Mouse (Mus musculus) ZHBTc4 (cell line): ENCODE data around the gene Bst1.

Experiments
- DNase-seq: peaks from one replicate; pipeline ENCODE4 v3.0.0-alpha.2; 2011; ENCODE audit warnings: low read depth, low spot score

Gene Bst1

GRCm38 (mm10) chr5:43818695-43819094, at the start of gene Bst1:
Gene Bst1 (plus strand): TSS chr5:43818885.
- DNase-seq, result peak; percentile 32

DNA sequence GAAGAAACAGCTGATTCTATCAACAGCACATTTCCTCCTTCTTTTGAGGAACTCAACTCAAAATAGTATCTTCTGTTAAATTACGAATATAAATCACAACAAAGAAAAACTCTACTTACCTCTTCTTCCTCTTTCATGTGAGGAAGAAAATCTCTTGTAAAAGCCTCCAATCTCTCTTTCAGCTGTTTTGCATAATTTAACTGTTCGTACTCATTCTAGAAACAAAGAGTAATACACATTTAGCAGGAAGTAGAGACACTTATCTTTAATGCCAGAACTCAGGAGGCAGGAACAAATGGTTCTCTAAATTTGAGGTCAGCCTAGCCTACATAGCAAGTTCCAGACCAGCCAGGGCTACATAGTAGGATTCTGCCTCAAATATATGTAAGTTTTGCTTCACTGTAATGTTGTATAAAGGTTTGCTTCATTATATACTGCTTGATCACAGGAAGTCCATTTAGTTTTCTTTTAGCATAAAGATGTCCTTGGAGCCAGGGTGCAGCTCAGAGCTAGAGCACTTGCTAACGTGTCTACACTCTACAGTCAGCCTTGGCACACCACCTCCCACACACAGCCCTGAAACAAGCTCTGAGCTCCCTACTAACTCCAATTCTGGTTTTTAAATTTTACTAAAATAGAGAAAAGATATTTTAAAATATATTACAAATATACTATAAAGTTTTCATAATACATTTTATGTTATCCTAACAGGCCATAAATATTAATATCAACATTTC, 47.9 kb upstream of the Bst1 start:
- DNase-seq, result no peak

GRCm38 (mm10) chr5:43771555-43771954, 47.1 kb upstream of the Bst1 start:
- no peak for DNase-seq

DNA sequence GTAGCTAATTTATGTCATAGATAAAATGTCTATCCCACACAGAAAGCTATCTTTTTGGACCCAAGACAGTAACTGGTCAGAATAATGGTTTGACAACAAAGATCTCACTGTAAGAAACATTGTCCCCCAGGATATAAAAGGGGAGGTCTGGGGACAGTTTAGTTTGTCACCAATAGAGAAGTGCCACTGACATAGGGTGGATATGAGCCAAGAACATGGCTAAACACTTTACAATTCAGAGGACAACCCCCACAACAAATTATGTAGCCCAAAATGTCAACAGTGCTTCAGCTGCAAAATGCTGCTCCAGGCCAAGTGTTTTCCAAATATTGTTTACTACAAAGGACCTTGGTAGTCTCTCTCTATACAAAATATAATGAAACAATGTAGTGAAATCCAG, 42.3 kb upstream of the Bst1 start:
- no peak for DNase-seq

- no peak for DNase-seq
Measured at GRCm38 (mm10) chr5:43776993-43777392, 41.7 kb upstream of the Bst1 start.

GRCm38 (mm10) chr5:43778583-43778982, 40.1 kb upstream of the Bst1 start:
- no peak for DNase-seq

DNA sequence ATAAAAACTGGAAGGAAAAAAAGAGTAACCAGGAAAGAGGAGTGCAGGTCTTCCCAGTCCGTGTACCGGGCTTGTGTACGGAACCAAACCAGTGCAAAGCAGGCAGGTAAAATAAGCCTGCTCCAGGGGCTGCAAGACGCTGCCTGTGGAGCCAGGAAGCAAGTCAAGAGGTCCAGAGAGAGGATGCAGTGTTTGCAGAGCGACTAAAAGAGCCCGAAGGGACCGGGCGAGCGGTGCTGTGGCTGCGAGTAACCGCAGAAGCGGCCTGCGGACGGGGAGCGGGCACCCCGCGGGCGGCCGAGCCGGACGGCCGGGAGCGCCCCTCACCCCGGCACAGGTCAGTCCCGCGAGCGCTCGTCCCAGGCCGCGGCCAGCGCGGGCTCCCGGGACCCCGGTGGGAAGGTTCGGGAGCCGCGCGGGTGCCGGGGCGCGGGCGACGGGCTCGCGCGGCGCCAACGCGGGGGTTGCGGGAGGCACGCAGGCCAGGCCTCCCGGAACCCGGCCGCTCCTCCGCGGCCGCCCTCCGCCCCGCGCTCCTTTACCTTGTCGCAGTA, 37.2 kb upstream of the Bst1 start:
- DNase-seq, result peak; percentile 61

- DNase-seq, result peak; percentile 84
Measured at GRCm38 (mm10) chr5:43781977-43782930, 36.4 kb upstream of the Bst1 start.

DNA sequence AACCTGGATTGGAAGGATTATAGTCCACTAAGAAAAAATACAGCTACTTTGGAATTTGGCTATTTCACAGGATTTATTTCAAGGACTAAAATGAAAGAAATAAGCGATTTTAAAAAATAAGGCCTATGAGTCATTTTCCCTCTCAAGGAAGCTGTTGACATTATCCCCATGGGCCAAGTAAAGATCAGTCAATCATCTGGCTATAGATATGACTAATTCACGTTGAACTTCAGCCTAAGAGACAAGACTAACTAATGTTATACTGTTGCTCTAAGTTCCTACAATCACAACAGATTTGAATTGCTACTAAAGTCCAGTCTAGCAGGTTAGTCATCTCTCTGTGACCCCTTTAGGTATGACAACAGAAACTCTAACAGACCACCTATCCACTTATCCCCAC, 34.7 kb upstream of the Bst1 start:
- no peak for DNase-seq

- DNase-seq, result no peak
Measured at GRCm38 (mm10) chr5:43786607-43787006, 32.1 kb upstream of the Bst1 start.

DNA sequence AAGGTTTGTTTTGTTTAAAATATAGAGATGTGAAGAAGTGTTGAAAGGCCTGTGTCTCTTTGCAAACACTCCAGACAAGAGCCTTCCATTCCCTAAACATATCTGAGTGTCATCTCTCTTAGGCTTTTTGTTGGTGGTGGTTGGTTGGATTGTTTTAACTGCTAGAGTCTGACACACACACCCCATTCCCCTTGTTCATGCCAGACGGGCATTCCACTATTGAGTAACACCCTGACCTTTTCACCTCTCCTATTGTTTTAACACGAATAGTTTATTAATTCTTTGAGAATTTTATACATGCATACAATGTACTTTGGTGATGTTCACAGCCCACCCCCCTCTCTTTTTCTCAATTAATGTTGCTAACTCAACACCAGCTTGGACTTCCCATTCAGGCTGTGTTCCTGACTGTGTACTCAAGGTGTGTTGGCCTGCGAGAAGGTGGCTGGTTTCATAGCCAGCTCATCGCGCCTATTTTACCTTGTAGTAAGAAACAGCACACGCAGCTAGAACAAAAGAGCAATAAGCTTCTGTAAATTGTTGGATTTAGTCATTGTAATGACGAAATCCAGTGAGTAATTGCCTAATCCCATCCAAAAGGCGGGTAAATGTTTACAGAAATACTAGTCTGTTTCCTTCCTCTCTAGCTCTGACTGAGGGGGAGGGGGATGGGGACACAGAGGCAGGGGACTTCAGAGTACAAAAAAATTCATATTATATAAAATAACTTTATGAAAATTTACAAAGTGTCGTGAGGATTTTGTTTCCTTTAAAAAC, 30.5 kb upstream of the Bst1 start:
- no peak for DNase-seq

GRCm38 (mm10) chr5:43792354-43792753, 26.3 kb upstream of the Bst1 start:
- no peak for DNase-seq

DNA sequence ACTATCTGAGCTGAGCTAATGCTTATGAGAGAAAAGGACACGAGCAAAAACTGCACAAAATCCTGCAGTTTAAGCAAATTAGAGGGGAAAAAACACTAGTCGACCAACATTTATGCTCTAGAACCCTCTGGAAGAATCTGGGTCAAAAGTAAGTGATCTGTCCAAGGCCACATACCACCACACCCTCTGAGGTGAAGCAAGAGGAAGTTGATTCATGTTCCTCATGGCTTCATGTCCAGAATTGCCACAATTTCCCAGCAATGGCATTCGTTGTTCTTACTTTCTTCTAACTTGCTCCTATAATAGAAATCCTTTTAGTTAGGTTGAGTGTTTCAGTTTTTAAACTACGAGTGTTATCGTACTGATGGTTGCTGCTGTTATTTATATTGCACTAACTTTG, 19.2 kb upstream of the Bst1 start:
- DNase-seq, result no peak

- no peak for DNase-seq
Measured at GRCm38 (mm10) chr5:43800700-43801099, 18.0 kb upstream of the Bst1 start.

GRCm38 (mm10) chr5:43801253-43801652, 17.4 kb upstream of the Bst1 start:
- DNase-seq, result no peak

GRCm38 (mm10) chr5:43801798-43802197, 16.9 kb upstream of the Bst1 start:
- no peak for DNase-seq

GRCm38 (mm10) chr5:43805401-43805800, 13.3 kb upstream of the Bst1 start:
- DNase-seq, result no peak

DNA sequence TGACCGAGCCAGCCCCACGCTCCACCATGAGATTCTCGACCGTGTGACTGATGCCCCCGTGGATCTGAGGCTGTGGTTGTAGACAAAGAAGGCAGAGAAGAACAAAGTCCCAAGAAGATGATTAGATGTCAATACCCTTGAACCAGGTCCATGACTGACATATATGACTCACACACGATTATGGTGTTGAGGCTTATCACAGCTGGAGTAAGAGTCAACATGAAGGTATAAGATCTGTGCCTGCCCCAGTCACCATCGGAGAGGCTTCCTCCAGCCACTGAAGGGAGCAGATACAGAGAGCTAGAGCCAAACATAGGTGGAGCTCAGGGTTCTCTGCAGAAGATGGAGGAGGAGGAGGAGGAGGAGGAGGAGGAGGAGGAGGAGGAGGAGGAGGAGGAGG, 12.3 kb upstream of the Bst1 start:
- no peak for DNase-seq

- no peak for DNase-seq
Measured at GRCm38 (mm10) chr5:43806914-43807313, 11.8 kb upstream of the Bst1 start.

- DNase-seq, result peak; percentile 94
Measured at GRCm38 (mm10) chr5:43807744-43808696, 10.7 kb upstream of the Bst1 start.
